Mouse (Mus musculus) hindbrain, embryonic 16.5 days (tissue): ENCODE data around the gene Grm2. TPM values are rescaled to one million over a fixed set of nuclear protein-coding genes. Genes with fewer than 3 reads are reported as not detected.

Experiments used
- ATAC-seq: fragments of 200-750 bp; cut with Nextera tagmentation; 2 replicates; pipeline ENCODE4 v1.8.0; 2017; ENCODE audit warnings: moderate TSS enrichment, moderate library complexity
- H3K27ac ChIP-seq: fragments of 300-500 bp; sonication (generic); 2 replicates; pipeline ENCODE4 v1.5.1; 2014; ENCODE audit warnings: low read depth, mild to moderate bottlenecking, control low read depth, low read length, moderate library complexity
- H3K27me3 ChIP-seq: fragments of 300-500 bp; sonication (generic); replicated peaks from 2 replicates; pipeline ENCODE4 v1.6.1; 2014; ENCODE audit warnings: low read length; ENCODE audit not compliant: control insufficient read depth, insufficient read depth
- H3K36me3 ChIP-seq: fragments of 300-500 bp; sonication (generic); 2 replicates; pipeline ENCODE4 v1.6.1; 2014; ENCODE audit warnings: mild to moderate bottlenecking, low read length, moderate library complexity, mixed read lengths; ENCODE audit not compliant: control insufficient read depth, insufficient read depth
- H3K4me1 ChIP-seq: fragments of 300-500 bp; sonication (generic); 2 replicates; pipeline ENCODE4 v1.6.1; 2014; ENCODE audit warnings: low read depth, low read length; ENCODE audit not compliant: control insufficient read depth, insufficient read depth
- H3K4me2 ChIP-seq: fragments of 300-500 bp; sonication (generic); 2 replicates; pipeline ENCODE4 v1.6.1; 2014; ENCODE audit warnings: mild to moderate bottlenecking, low read length, control low read depth, moderate library complexity
- H3K4me3 ChIP-seq: fragments of 300-500 bp; sonication (generic); 2 replicates; pipeline ENCODE4 v1.5.1; 2014; ENCODE audit warnings: mild to moderate bottlenecking, low read length, control low read depth, moderate library complexity
- H3K9ac ChIP-seq: fragments of 300-500 bp; sonication (generic); 2 replicates; pipeline ENCODE4 v1.6.1; 2014; ENCODE audit warnings: low read depth, mild to moderate bottlenecking, control low read depth, low read length, moderate library complexity
- H3K9me3 ChIP-seq: fragments of 300-500 bp; sonication (generic); 2 replicates; pipeline ENCODE4 v1.6.1; 2014; ENCODE audit warnings: mild to moderate bottlenecking, low read length, moderate library complexity; ENCODE audit not compliant: control insufficient read depth
- WGBS: fragments of 180-500 bp; shearing (Covaris S2); extraction: QIAGEN DNeasy Blood & Tissue Kit; methylation state at CpG from one replicate; pipeline ENCODE4 v1.1.7; 2014; 5-methylcytosine and 5-hydroxymethylcytosine counted together
- polyA plus RNA-seq: library from polyadenylated mRNA; unstranded; fragments of >200 nt; fragmentation: Nextera tagmentation; extraction: Ambion mirVana; gene quantifications from 2 replicates; pipeline ENCODE4 v1.2.1, GENCODE M21; 2015

The Grm2 gene
- polyA plus RNA-seq, 1 experiment from 2014 or later, result 12.3 TPM

DNA sequence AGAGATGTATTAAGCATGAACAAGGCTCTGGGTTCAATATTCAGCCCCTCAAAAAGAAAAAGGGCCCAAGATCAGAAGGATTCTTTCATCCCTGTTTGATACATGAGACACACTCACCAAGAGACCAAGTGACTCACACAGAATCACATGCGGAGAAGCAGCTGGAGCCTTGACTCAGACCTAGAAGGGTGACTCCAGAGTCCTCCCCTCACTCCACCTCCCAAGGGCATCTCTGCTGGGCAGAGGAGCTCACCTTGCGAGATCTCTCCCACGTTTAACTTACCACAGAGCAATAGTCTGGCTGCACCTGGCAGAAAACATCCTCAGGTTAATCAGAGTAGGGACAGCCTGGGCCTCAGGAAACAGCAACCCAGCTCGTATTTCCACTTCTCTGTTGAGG, 22.4 kb upstream of the Grm2 start:
- Histone ChIP-seq H3K4me2 (no peak overlapping the region), H3K4me3 (no peak overlapping the region), H3K27ac (no peak overlapping the region), H3K36me3 (peaks cover 30% of the 10 kb centered on the region), H3K27me3 (no peaks in the 10 kb centered on the region), H3K9me3 (no peaks in the 10 kb centered on the region), H3K9ac (no peak overlapping the region), H3K4me1 (no peaks in the 10 kb centered on the region)
- no peak for ATAC-seq
- 75% methylated on average over 4 of the region's 4 CpGs for WGBS

DNA sequence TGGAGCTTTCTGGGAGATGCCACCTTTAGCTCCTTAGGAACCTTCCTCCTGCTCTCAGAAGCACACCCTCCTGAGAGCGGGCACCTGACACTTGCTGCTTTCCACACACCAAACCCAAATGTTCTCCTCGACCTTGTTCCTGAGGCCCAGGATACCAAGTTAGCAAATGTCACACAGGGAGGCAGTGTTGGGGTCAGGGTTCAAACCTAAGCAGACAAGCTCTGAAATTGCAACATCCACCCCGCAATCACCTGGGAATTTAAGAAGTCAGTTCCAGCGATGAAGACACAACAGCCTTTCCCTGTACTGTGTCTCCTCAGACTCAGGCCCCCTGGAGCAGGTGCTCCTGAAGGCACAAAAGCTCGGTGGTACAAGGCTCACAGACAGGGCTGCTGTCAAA, 21.8 kb upstream of the Grm2 start:
- no peak for ATAC-seq
- Histone ChIP-seq H3K4me2 (no peak overlapping the region), H3K27me3 (no peaks in the 10 kb centered on the region), H3K4me1 (no peaks in the 10 kb centered on the region), H3K9me3 (no peaks in the 10 kb centered on the region), H3K9ac (no peak overlapping the region), H3K27ac (no peak overlapping the region), H3K36me3 (peaks cover 32% of the 10 kb centered on the region), H3K4me3 (no peak overlapping the region)
- WGBS, result 92% methylated on average over 5 of the region's 5 CpGs

DNA sequence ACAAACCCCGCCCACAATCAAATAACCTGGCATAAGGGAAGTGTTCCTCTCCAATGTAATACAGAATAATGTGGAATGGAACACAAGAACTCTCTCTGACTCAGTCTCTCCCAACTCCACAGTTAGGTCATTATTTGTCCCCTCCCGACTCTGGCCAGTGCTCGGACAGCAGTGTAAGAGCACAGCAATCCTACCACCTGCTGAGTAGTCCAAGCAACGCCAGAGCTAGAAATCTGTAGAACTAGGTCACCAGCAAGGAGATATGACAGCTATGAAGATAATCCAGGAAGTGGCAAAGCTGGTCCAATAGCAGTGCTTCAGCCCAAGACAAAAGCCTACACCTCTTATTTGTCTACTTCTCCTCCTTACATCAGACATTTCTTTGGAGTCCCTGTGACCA, 20.7 kb upstream of the Grm2 start:
- WGBS, result 77% methylated on average over 4 of the region's 4 CpGs

DNA sequence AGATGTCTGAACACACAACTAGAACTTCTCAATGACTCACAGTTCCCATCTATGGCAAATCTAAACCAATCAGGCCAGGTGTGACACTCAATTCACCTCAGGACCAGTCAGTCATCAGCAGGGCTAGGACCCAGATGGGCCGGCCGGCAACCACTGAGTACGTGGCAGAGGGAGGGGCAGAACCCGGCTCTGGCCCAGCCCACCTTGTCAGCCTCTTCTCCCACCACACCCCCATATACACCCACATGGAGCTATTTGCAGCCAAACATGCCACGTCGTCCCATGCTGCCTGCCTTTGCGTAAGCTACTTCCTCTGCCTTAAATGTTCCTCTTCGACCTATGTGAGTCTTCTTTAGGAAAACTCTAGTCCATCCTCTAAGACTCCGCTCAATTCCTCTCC, 20.1 kb upstream of the Grm2 start:
- Histone ChIP-seq H3K9ac (no peak overlapping the region), H3K4me3 (no peak overlapping the region), H3K4me2 (no peak overlapping the region), H3K4me1 (no peaks in the 10 kb centered on the region), H3K36me3 (peaks cover 27% of the 10 kb centered on the region), H3K27ac (no peak overlapping the region), H3K9me3 (no peaks in the 10 kb centered on the region), H3K27me3 (no peaks in the 10 kb centered on the region)
- 79% methylated on average over 9 of the region's 9 CpGs for WGBS
- peak; percentile 31; the same call in 1 of the 2 replicates for ATAC-seq

More for the DNA sequence above, 20.7 kb upstream of the Grm2 start:
- H3K36me3 ChIP-seq, result peaks cover 29% of the 10 kb centered on the region
- H3K4me1 ChIP-seq, result no peaks in the 10 kb centered on the region
- no peak overlapping the region for H3K4me3 ChIP-seq
- ATAC-seq, result no peak
- H3K27ac ChIP-seq, result no peak overlapping the region
- no peak overlapping the region for H3K9ac ChIP-seq
- H3K4me2 ChIP-seq, result no peak overlapping the region
- no peaks in the 10 kb centered on the region for H3K27me3 ChIP-seq
- no peaks in the 10 kb centered on the region for H3K9me3 ChIP-seq

DNA sequence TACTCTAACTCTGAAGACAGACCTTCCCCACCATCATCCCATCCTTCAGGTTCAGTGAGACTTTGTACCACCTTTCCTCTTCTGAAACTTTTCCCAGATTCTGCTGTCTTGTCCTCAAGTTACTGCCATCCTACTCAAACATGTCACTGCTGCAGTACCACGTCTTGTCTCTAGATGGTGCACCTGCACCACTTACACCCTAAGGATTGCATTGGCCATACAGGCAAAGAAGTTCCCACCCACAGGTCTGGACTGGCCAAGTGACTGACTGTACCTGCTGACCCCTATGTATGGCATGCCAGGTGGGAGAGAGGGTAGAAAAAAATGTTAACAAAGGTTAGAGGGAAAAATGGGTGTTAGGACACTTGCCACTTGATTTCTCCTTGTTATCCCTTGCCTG, 19.6 kb upstream of the Grm2 start:
- H3K27ac ChIP-seq, result no peak overlapping the region
- no peak overlapping the region for H3K4me2 ChIP-seq
- H3K9me3 ChIP-seq, result no peaks in the 10 kb centered on the region
- ATAC-seq, result peak; percentile 77
- 0% methylated on average over 1 of the region's 1 CpGs for WGBS
- no peak overlapping the region for H3K9ac ChIP-seq
- H3K4me3 ChIP-seq, result no peak overlapping the region
- H3K4me1 ChIP-seq, result no peaks in the 10 kb centered on the region
- peaks cover 27% of the 10 kb centered on the region for H3K36me3 ChIP-seq
- H3K27me3 ChIP-seq, result no peaks in the 10 kb centered on the region

DNA sequence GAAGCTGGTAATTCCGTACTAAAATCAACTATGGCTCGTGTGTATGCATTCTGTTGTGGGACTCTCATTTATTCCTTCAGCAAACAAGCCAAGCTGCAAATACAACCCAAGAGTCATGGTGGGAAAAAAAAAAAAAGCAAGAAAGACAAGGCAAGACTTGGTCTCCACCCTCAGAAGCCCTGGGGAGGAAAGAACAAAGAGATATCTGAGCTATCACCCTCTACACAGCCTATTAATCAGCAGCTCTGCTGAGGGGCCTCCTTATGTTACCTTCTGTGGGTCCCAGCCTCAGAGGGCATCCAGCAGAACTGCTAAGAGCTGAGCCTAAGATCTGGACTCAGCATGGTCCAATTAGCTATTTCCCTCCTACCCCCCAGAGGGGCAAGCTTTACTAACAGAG, 18.0 kb upstream of the Grm2 start:
- Histone ChIP-seq H3K9ac (no peak overlapping the region), H3K27me3 (no peaks in the 10 kb centered on the region), H3K9me3 (no peaks in the 10 kb centered on the region), H3K4me1 (no peaks in the 10 kb centered on the region), H3K36me3 (peaks cover 20% of the 10 kb centered on the region), H3K27ac (no peak overlapping the region), H3K4me2 (no peak overlapping the region), H3K4me3 (no peak overlapping the region)
- ATAC-seq, result no peak
- WGBS, result 91% methylated on average over 2 of the region's 2 CpGs

DNA sequence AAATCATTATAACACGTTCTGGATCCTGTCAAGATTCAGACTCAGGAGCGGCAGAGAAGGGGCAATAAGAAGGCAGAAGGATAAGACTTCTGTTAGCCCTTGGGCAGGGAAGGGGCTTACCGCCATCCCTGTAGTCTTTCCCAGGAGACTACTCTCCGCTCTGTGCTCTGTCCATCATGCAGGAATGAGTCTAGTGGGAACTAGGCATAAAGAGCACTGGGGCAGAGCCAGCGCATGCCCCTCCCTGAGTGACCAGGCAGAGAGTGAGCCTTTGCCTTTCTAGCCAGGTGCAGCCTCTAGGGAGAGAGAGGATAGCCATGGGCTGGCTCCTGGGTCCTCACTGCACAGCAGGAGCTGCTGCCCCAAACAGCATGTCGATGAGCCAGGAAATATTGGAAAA, 9.0 kb upstream of the Grm2 start:
- no peak overlapping the region for H3K4me2 ChIP-seq
- H3K9ac ChIP-seq, result no peak overlapping the region
- 63% methylated on average over 6 of the region's 6 CpGs for WGBS
- H3K4me3 ChIP-seq, result no peak overlapping the region
- H3K4me1 ChIP-seq, result peaks cover 14% of the 10 kb centered on the region
- H3K27ac ChIP-seq, result peak overlapping the region; percentile 40
- H3K9me3 ChIP-seq, result no peaks in the 10 kb centered on the region
- peaks cover 11% of the 10 kb centered on the region for H3K36me3 ChIP-seq
- ATAC-seq, result peak; percentile 37
- H3K27me3 ChIP-seq, result no peaks in the 10 kb centered on the region

GRCm38 (mm10) chr9:106664433-106664832, 8.6 kb upstream of the Grm2 start:
- Histone ChIP-seq H3K27ac (peak overlapping the region; percentile 40), H3K4me2 (no peak overlapping the region), H3K9me3 (no peaks in the 10 kb centered on the region), H3K9ac (no peak overlapping the region; the same call in 1 of the 2 replicates), H3K27me3 (no peaks in the 10 kb centered on the region), H3K4me3 (no peak overlapping the region), H3K36me3 (peaks cover 11% of the 10 kb centered on the region), H3K4me1 (peaks cover 14% of the 10 kb centered on the region)
- peak; percentile 92 for ATAC-seq
- 19% methylated on average over 4 of the region's 4 CpGs for WGBS

- 76% methylated on average over 6 of the region's 6 CpGs for WGBS
- Histone ChIP-seq H3K4me3 (no peak overlapping the region), H3K36me3 (peaks cover 11% of the 10 kb centered on the region), H3K9me3 (no peaks in the 10 kb centered on the region), H3K27me3 (no peaks in the 10 kb centered on the region), H3K4me2 (no peak overlapping the region), H3K27ac (no peak overlapping the region), H3K9ac (no peak overlapping the region), H3K4me1 (peaks cover 14% of the 10 kb centered on the region)
- no peak for ATAC-seq
Measured at GRCm38 (mm10) chr9:106663200-106663599, 7.3 kb upstream of the Grm2 start.

GRCm38 (mm10) chr9:106659935-106660334, 4.1 kb upstream of the Grm2 start:
- ATAC-seq, result no peak
- no peak overlapping the region for H3K27ac ChIP-seq

More at GRCm38 (mm10) chr9:106659935-106660334, 4.1 kb upstream of the Grm2 start:
- no peak overlapping the region for H3K4me3 ChIP-seq
- peaks cover 11% of the 10 kb centered on the region for H3K36me3 ChIP-seq
- no peaks in the 10 kb centered on the region for H3K9me3 ChIP-seq
- 55% methylated on average over 1 of the region's 1 CpGs for WGBS
- peaks cover 26% of the 10 kb centered on the region for H3K4me1 ChIP-seq
- H3K9ac ChIP-seq, result no peak overlapping the region
- no peaks in the 10 kb centered on the region for H3K27me3 ChIP-seq
- no peak overlapping the region for H3K4me2 ChIP-seq
